Mouse (Mus musculus) forebrain, embryonic 11.5 days (tissue): ENCODE results near the gene Maml2. TPM values are rescaled to one million over a fixed set of nuclear protein-coding genes. Genes with fewer than 3 reads are reported as not detected.

Source experiments
- ATAC-seq: fragments of 200-750 bp; cut with Nextera tagmentation; replicated peaks from 2 replicates; pipeline ENCODE4 v1.8.0; 2017; ENCODE audit warnings: moderate TSS enrichment; ENCODE audit not compliant: low FRiP score
- DNase-seq: peaks from one replicate; pipeline ENCODE4 v3.0.0-alpha.2; 2017; ENCODE audit warnings: low spot score
- H3K27ac ChIP-seq: fragments of 300-500 bp; sonication (generic); 2 replicates; pipeline ENCODE4 v1.5.1; 2014; ENCODE audit warnings: low read depth, low read length
- H3K27me3 ChIP-seq: fragments of 300-500 bp; sonication (generic); 2 replicates; pipeline ENCODE4 v1.6.1; 2014; ENCODE audit warnings: mild to moderate bottlenecking, low read length, mixed read lengths; ENCODE audit not compliant: control insufficient read depth, insufficient read depth
- H3K36me3 ChIP-seq: fragments of 300-500 bp; sonication (generic); 2 replicates; pipeline ENCODE4 v1.6.1; 2014; ENCODE audit warnings: mild to moderate bottlenecking, low read length, moderate library complexity, mixed read lengths; ENCODE audit not compliant: control insufficient read depth, insufficient read depth
- H3K4me1 ChIP-seq: fragments of 300-500 bp; sonication (generic); replicated peaks from 2 replicates; pipeline ENCODE4 v1.6.1; 2014; ENCODE audit warnings: low read length, mixed read lengths; ENCODE audit not compliant: control insufficient read depth, insufficient read depth
- H3K4me2 ChIP-seq: fragments of 300-500 bp; sonication (generic); 2 replicates; pipeline ENCODE4 v1.6.1; 2014; ENCODE audit warnings: low read depth, mild to moderate bottlenecking, low read length, moderate library complexity, mixed read lengths; ENCODE audit not compliant: severe bottlenecking
- H3K4me3 ChIP-seq: fragments of 300-500 bp; sonication (generic); 2 replicates; pipeline ENCODE4 v1.5.1; 2014; ENCODE audit warnings: low read depth, low read length
- H3K9ac ChIP-seq: fragments of 300-500 bp; sonication (generic); 2 replicates; pipeline ENCODE4 v1.6.1; 2014; ENCODE audit warnings: low read length
- H3K9me3 ChIP-seq: fragments of 300-500 bp; sonication (generic); 2 replicates; pipeline ENCODE4 v1.6.1; 2016; ENCODE audit warnings: low read length, mixed read lengths; ENCODE audit not compliant: control insufficient read depth
- WGBS: fragments of 180-500 bp; shearing (Covaris S2); extraction: QIAGEN DNeasy Blood & Tissue Kit; methylation state at CpG from one replicate; pipeline ENCODE4 v1.1.7; 2014; 5-methylcytosine and 5-hydroxymethylcytosine counted together
- polyA plus RNA-seq: library from polyadenylated mRNA; unstranded; fragments of >200 nt; fragmentation: Nextera tagmentation; extraction: Ambion mirVana; gene quantifications from 2 replicates; pipeline ENCODE4 v1.2.1, GENCODE M21; 2014

The Maml2 gene
- polyA plus RNA-seq, 1 experiment from 2014 or later, result 9.8 TPM

DNA sequence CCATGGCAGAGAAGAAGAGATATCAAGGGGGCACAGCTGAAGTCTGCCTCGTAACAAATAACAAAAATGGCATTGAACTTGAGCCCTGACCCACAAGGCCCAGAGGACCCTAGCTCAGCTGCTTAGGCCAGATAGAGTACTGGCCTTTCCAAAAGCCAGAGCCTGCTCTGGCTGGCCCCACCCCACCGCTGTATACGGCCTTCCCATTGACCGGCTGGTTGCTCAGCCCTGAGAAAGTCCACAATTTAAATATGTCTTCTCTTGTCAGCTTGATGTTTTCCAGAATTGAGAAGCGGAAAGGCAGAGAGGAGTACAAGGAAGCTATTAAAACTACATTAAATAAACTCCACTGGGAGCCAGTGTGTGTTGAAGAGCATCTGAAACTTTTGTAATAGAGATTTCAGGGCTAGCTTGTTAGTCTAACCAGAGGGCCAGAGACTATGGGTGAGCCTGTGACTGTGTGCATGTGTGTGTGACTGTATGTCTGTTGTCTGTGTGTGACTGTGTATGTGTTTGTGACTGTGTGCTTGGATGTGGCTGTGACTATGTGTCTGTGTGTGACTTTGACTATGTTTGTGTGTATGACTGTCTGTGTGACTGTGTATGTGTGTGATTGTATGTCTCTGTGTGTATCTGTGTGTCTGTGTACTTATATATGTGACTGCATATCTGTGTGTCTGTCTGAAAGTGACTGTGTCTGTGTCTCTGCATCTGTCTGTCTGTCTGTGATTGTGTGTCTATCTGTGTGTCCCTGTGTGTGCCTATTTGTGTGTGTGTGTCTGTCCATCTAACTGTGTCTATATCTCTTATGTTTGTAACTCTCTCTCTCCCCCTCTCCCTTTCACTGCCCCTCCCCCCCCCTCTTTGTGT, 185.7 kb downstream of the Maml2 start:
- H3K4me2 ChIP-seq, result no peak overlapping the region
- no peaks in the 10 kb centered on the region for H3K27me3 ChIP-seq
- WGBS, result 79% methylated on average over 5 of the region's 5 CpGs
- H3K27ac ChIP-seq, result no peak overlapping the region
- DNase-seq (no peak), ATAC-seq (no peak)
- H3K9ac ChIP-seq, result no peak overlapping the region
- H3K4me3 ChIP-seq, result no peak overlapping the region
- no peaks in the 10 kb centered on the region for H3K36me3 ChIP-seq
- no peaks in the 10 kb centered on the region for H3K9me3 ChIP-seq
- peaks cover 14% of the 10 kb centered on the region for H3K4me1 ChIP-seq

GRCm38 (mm10) chr9:13484267-13485240, 186.8 kb downstream of the Maml2 start:
- H3K4me1 ChIP-seq, result peaks cover 9% of the 10 kb centered on the region
- 50% methylated on average over 12 of the region's 12 CpGs for WGBS
- no peak overlapping the region for H3K4me2 ChIP-seq
- H3K27me3 ChIP-seq, result no peaks in the 10 kb centered on the region
- no peak for ATAC-seq
- no peak overlapping the region for H3K9ac ChIP-seq
- no peak for DNase-seq
- H3K27ac ChIP-seq, result no peak overlapping the region
- no peaks in the 10 kb centered on the region for H3K36me3 ChIP-seq
- no peak overlapping the region for H3K4me3 ChIP-seq
- no peaks in the 10 kb centered on the region for H3K9me3 ChIP-seq

DNA sequence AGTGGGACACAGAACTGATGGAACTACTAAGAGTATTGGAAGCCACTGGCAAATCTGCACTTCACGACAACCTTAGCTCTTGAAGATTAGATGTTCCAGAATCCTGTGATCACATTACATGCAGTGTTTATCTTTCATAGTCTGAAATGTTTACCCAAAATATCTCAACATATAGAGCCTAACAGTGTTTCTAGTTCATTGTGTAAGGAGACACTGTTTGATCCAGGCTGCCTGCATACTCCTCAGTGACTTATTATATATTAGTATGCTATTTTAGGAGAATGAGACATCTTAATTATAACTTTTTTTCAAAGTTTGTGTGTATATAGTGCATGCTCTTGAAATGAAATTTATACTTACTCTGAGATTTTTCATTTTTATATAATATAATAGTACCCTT, 188.2 kb downstream of the Maml2 start:
- Histone ChIP-seq H3K4me1 (peaks cover 5% of the 10 kb centered on the region; the same call in 1 of the 2 replicates), H3K9me3 (no peaks in the 10 kb centered on the region), H3K36me3 (no peaks in the 10 kb centered on the region), H3K27ac (no peak overlapping the region), H3K27me3 (no peaks in the 10 kb centered on the region), H3K4me3 (no peak overlapping the region), H3K4me2 (no peak overlapping the region), H3K9ac (no peak overlapping the region)
- ATAC-seq (no peak), DNase-seq (no peak)
- 86% methylated on average over 1 of the region's 1 CpGs for WGBS

GRCm38 (mm10) chr9:13491107-13491506, 193.3 kb downstream of the Maml2 start:
- WGBS, result 83% methylated on average over 1 of the region's 1 CpGs
- H3K4me1 ChIP-seq, result no peaks in the 10 kb centered on the region
- H3K36me3 ChIP-seq, result no peaks in the 10 kb centered on the region
- no peak overlapping the region for H3K4me3 ChIP-seq
- H3K9me3 ChIP-seq, result no peaks in the 10 kb centered on the region
- no peak overlapping the region for H3K4me2 ChIP-seq
- ATAC-seq (no peak), DNase-seq (no peak)
- H3K27me3 ChIP-seq, result no peaks in the 10 kb centered on the region
- no peak overlapping the region for H3K9ac ChIP-seq
- no peak overlapping the region for H3K27ac ChIP-seq

DNA sequence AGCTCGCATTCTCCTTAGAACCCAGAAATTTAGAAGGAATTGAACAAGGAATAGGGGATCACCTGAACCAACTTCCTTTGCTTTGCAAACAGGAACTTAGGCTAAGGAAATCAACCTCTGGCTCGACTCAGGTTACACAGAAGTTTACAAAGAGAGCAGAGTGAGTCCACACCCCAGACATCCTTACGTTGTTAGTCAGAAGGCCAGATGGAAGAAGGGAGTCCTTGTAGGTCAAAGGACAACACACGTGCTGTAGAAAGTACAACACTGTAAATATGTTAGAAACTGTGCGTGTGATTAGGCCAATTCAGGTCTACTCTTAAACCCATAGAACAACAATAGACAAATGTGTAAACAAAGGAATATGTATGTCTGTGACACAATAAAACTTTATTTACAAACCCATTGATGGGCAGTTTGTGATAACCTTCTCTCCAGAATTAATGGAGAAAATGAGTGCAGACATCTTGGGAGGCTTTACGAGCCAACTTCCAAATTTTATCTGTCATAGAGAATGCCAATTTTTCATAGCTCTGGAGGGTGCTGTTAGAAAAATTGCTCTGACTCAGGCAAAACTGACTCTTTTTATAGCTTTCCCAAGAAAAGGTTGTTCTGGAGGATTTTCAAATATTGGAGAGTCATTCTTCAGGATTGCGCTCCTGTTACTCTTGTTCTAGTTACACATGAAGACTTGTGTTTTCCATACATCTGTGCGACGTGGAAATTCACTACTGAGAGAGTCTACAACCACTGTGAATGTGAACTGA, 194.3 kb downstream of the Maml2 start:
- ATAC-seq (no peak), DNase-seq (no peak)
- WGBS, result 90% methylated on average over 9 of the region's 9 CpGs
- H3K4me2 ChIP-seq, result no peak overlapping the region
- no peaks in the 10 kb centered on the region for H3K9me3 ChIP-seq
- no peak overlapping the region for H3K4me3 ChIP-seq
- H3K4me1 ChIP-seq, result no peaks in the 10 kb centered on the region; the same call in 1 of the 2 replicates
- no peak overlapping the region for H3K9ac ChIP-seq
- no peaks in the 10 kb centered on the region for H3K27me3 ChIP-seq
- H3K36me3 ChIP-seq, result no peaks in the 10 kb centered on the region
- no peak overlapping the region for H3K27ac ChIP-seq

DNA sequence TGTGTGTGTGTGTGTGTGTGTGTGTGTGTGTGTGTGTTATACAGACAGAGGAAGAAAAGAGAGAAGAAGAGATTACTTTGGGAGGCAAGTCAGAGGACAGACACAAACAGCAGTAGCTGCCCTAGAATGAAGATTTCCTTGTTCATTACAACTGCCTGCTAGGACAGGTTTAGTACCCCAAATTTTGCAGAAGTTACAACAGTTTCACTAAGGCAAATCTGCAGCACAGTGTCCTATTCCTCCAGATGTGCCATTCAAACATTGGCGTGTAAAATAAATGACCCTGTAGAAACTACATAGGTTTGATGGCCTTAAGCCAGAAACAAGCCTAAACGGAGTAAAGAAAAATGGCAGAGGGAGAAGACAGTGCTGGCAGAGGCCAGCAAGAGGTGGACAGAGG, 195.1 kb downstream of the Maml2 start:
- no peak for ATAC-seq
- Histone ChIP-seq H3K27me3 (no peaks in the 10 kb centered on the region), H3K4me2 (no peak overlapping the region), H3K9me3 (no peaks in the 10 kb centered on the region), H3K36me3 (no peaks in the 10 kb centered on the region), H3K4me3 (no peak overlapping the region), H3K27ac (no peak overlapping the region), H3K4me1 (no peaks in the 10 kb centered on the region; the same call in 1 of the 2 replicates), H3K9ac (no peak overlapping the region)
- 92% methylated on average over 2 of the region's 2 CpGs for WGBS
- DNase-seq, result no peak

- H3K4me3 ChIP-seq, result no peak overlapping the region
- H3K4me2 ChIP-seq, result no peak overlapping the region
- H3K4me1 ChIP-seq, result no peaks in the 10 kb centered on the region; the same call in 1 of the 2 replicates
- H3K9ac ChIP-seq, result no peak overlapping the region
- ATAC-seq, result no peak
- DNase-seq, result no peak
- H3K9me3 ChIP-seq, result no peaks in the 10 kb centered on the region
- H3K36me3 ChIP-seq, result no peaks in the 10 kb centered on the region
- no peak overlapping the region for H3K27ac ChIP-seq
- H3K27me3 ChIP-seq, result no peaks in the 10 kb centered on the region
- WGBS, result 88% methylated on average over 2 of the region's 2 CpGs
These were observed 196.0 kb downstream of the Maml2 start for GRCm38 (mm10) chr9:13493746-13494145.

DNA sequence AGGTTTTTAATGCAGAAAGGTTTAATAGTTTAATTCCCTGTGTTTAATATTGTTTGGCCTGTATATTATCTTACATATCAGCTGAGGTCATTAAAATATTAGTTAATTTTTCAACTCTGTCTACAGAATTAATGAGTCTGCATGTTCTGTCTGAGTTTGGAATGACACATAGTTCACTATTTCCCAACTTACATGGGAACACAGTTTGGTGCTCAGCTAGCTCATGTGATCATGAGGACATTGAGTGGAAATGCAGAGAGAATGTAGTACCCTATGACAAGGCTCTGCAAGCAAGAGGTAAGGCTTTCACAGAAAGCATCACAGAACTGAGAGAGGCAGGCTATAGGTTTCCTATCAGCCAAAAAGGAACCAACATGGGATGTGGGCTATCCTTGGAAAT, 197.8 kb downstream of the Maml2 start:
- H3K27ac ChIP-seq, result no peak overlapping the region
- DNase-seq, result no peak

More for the DNA sequence above, 197.8 kb downstream of the Maml2 start:
- H3K9ac ChIP-seq, result no peak overlapping the region
- no peak overlapping the region for H3K4me3 ChIP-seq
- H3K4me2 ChIP-seq, result no peak overlapping the region
- H3K4me1 ChIP-seq, result no peaks in the 10 kb centered on the region; the same call in 1 of the 2 replicates
- H3K9me3 ChIP-seq, result no peaks in the 10 kb centered on the region
- H3K27me3 ChIP-seq, result no peaks in the 10 kb centered on the region
- H3K36me3 ChIP-seq, result no peaks in the 10 kb centered on the region
- no peak for ATAC-seq
